Mouse (Mus musculus): ENCODE results near the gene Atp2b2. TPM values are rescaled to one million over a fixed set of nuclear protein-coding genes. Genes with fewer than 3 reads are reported as not detected.

The Atp2b2 gene
- polyA plus RNA-seq, 1 experiment = 0.07 TPM

GRCm38 (mm10) chr6:114022104-114022503 is 20.3 kb downstream of the Atp2b2 start:
- DNase-seq (ENCODE audit: low read depth in 1 of 2, low spot score in 2 of 2) = no peak
- TF ChIP-seq POLR2A (IDR thresholded peaks at IDR 0.05; ENCODE audit: low read depth, low read length) = no peak
- TF ChIP-seq CTCF (IDR thresholded peaks at IDR 0.05; ENCODE audit: extremely low read depth, insufficient read depth, insufficient read length, insufficient replicate concordance) = no peak
- 88% methylated on average over 9 of the region's 9 CpGs for WGBS
- Histone ChIP-seq H3K36me3 (ENCODE audit: control insufficient read depth, insufficient read depth, low read length) (no peaks in the 10 kb centered on the region), H3K27me3 (ENCODE audit: control insufficient read depth, insufficient read depth, low read length) (no peaks in the 10 kb centered on the region), H3K4me3 (ENCODE audit: extremely low read depth, insufficient read depth, insufficient read length) (no peak overlapping the region), H3K27ac (ENCODE audit: insufficient read depth, low read length) (no peak overlapping the region), H3K4me1 (ENCODE audit: control insufficient read depth, insufficient read depth, insufficient read length) (no peaks in the 10 kb centered on the region)

GRCm38 (mm10) chr6:114013801-114014200 is 28.6 kb downstream of the Atp2b2 start:
- no peak for DNase-seq (ENCODE audit: low read depth in 1 of 2, low spot score in 2 of 2)
- Histone ChIP-seq H3K27ac (ENCODE audit: insufficient read depth, low read length) (no peak overlapping the region), H3K27me3 (ENCODE audit: control insufficient read depth, insufficient read depth, low read length) (no peaks in the 10 kb centered on the region), H3K4me3 (ENCODE audit: extremely low read depth, insufficient read depth, insufficient read length) (no peak overlapping the region), H3K4me1 (ENCODE audit: control insufficient read depth, insufficient read depth, insufficient read length) (no peaks in the 10 kb centered on the region), H3K36me3 (ENCODE audit: control insufficient read depth, insufficient read depth, low read length) (no peaks in the 10 kb centered on the region)
- TF ChIP-seq POLR2A (IDR thresholded peaks at IDR 0.05; ENCODE audit: low read depth, low read length) (no peak), CTCF (IDR thresholded peaks at IDR 0.05; ENCODE audit: extremely low read depth, insufficient read depth, insufficient read length, insufficient replicate concordance) (no peak)
- 70% methylated on average over 5 of the region's 5 CpGs for WGBS

- Histone ChIP-seq H3K4me3 (ENCODE audit: extremely low read depth, insufficient read depth, insufficient read length) (no peak overlapping the region), H3K27ac (ENCODE audit: insufficient read depth, low read length) (no peak overlapping the region), H3K36me3 (ENCODE audit: control insufficient read depth, insufficient read depth, low read length) (no peaks in the 10 kb centered on the region), H3K27me3 (ENCODE audit: control insufficient read depth, insufficient read depth, low read length) (no peaks in the 10 kb centered on the region), H3K4me1 (ENCODE audit: control insufficient read depth, insufficient read depth, insufficient read length) (no peaks in the 10 kb centered on the region)
- no peak for DNase-seq (ENCODE audit: low read depth in 1 of 2, low spot score in 2 of 2)
- WGBS = 42% methylated on average over 9 of the region's 9 CpGs
- TF ChIP-seq CTCF (IDR thresholded peaks at IDR 0.05; ENCODE audit: extremely low read depth, insufficient read depth, insufficient read length, insufficient replicate concordance) = no peak
- no peak for TF ChIP-seq POLR2A (IDR thresholded peaks at IDR 0.05; ENCODE audit: low read depth, low read length)
Measured at GRCm38 (mm10) chr6:114012834-114013233, 29.6 kb downstream of the Atp2b2 start.

- Histone ChIP-seq H3K27ac (ENCODE audit: insufficient read depth, low read length) (no peak overlapping the region), H3K4me3 (ENCODE audit: extremely low read depth, insufficient read depth, insufficient read length) (no peak overlapping the region), H3K4me1 (ENCODE audit: control insufficient read depth, insufficient read depth, insufficient read length) (no peaks in the 10 kb centered on the region), H3K27me3 (ENCODE audit: control insufficient read depth, insufficient read depth, low read length) (no peaks in the 10 kb centered on the region), H3K36me3 (ENCODE audit: control insufficient read depth, insufficient read depth, low read length) (no peaks in the 10 kb centered on the region)
- DNase-seq (ENCODE audit: low read depth in 1 of 2, low spot score in 2 of 2) = no peak
- TF ChIP-seq POLR2A (IDR thresholded peaks at IDR 0.05; ENCODE audit: low read depth, low read length) (no peak), CTCF (IDR thresholded peaks at IDR 0.05; ENCODE audit: extremely low read depth, insufficient read depth, insufficient read length, insufficient replicate concordance) (no peak)
- WGBS = 78% methylated on average over 6 of the region's 6 CpGs
Measured at GRCm38 (mm10) chr6:114011976-114012375, 30.4 kb downstream of the Atp2b2 start.

GRCm38 (mm10) chr6:114003796-114004195 is 38.6 kb downstream of the Atp2b2 start:
- Histone ChIP-seq H3K36me3 (ENCODE audit: control insufficient read depth, insufficient read depth, low read length) (no peaks in the 10 kb centered on the region), H3K27ac (ENCODE audit: insufficient read depth, low read length) (no peak overlapping the region), H3K4me1 (ENCODE audit: control insufficient read depth, insufficient read depth, insufficient read length) (no peaks in the 10 kb centered on the region), H3K4me3 (ENCODE audit: extremely low read depth, insufficient read depth, insufficient read length) (no peak overlapping the region), H3K27me3 (ENCODE audit: control insufficient read depth, insufficient read depth, low read length) (no peaks in the 10 kb centered on the region)
- DNase-seq (ENCODE audit: low read depth in 1 of 2, low spot score in 2 of 2) = no peak
- TF ChIP-seq CTCF (IDR thresholded peaks at IDR 0.05; ENCODE audit: extremely low read depth, insufficient read depth, insufficient read length, insufficient replicate concordance) = no peak
- no peak for TF ChIP-seq POLR2A (IDR thresholded peaks at IDR 0.05; ENCODE audit: low read depth, low read length)
- 25% methylated on average over 3 of the region's 3 CpGs for WGBS

- 74% methylated on average over 6 of the region's 6 CpGs for WGBS
- no peak overlapping the region for H3K4me3 ChIP-seq (ENCODE audit: extremely low read depth, insufficient read depth, insufficient read length)
- H3K27ac ChIP-seq (ENCODE audit: insufficient read depth, low read length) = no peak overlapping the region
- no peak for DNase-seq (ENCODE audit: low read depth in 1 of 2, low spot score in 2 of 2)
- H3K4me1 ChIP-seq (ENCODE audit: control insufficient read depth, insufficient read depth, insufficient read length) = no peaks in the 10 kb centered on the region
- no peaks in the 10 kb centered on the region for H3K27me3 ChIP-seq (ENCODE audit: control insufficient read depth, insufficient read depth, low read length)
- H3K36me3 ChIP-seq (ENCODE audit: control insufficient read depth, insufficient read depth, low read length) = no peaks in the 10 kb centered on the region
- TF ChIP-seq CTCF (IDR thresholded peaks at IDR 0.05; ENCODE audit: extremely low read depth, insufficient read depth, insufficient read length, insufficient replicate concordance) (no peak), POLR2A (IDR thresholded peaks at IDR 0.05; ENCODE audit: low read depth, low read length) (no peak)
Measured at GRCm38 (mm10) chr6:114000928-114001327, 41.5 kb downstream of the Atp2b2 start.

- TF ChIP-seq POLR2A (IDR thresholded peaks at IDR 0.05; ENCODE audit: low read depth, low read length) (no peak), CTCF (IDR thresholded peaks at IDR 0.05; ENCODE audit: extremely low read depth, insufficient read depth, insufficient read length, insufficient replicate concordance) (no peak)
- no peaks in the 10 kb centered on the region for H3K4me1 ChIP-seq (ENCODE audit: control insufficient read depth, insufficient read depth, insufficient read length)
- H3K36me3 ChIP-seq (ENCODE audit: control insufficient read depth, insufficient read depth, low read length) = no peaks in the 10 kb centered on the region
- H3K27me3 ChIP-seq (ENCODE audit: control insufficient read depth, insufficient read depth, low read length) = no peaks in the 10 kb centered on the region
- no peak overlapping the region for H3K4me3 ChIP-seq (ENCODE audit: extremely low read depth, insufficient read depth, insufficient read length)
- DNase-seq (ENCODE audit: low read depth in 1 of 2, low spot score in 2 of 2) = no peak
- no peak overlapping the region for H3K27ac ChIP-seq (ENCODE audit: insufficient read depth, low read length)
- 50% methylated on average over 7 of the region's 7 CpGs for WGBS
Measured at GRCm38 (mm10) chr6:114000304-114000703, 42.1 kb downstream of the Atp2b2 start.
